Mouse (Mus musculus): ENCODE data around the gene Cib4.

DNA sequence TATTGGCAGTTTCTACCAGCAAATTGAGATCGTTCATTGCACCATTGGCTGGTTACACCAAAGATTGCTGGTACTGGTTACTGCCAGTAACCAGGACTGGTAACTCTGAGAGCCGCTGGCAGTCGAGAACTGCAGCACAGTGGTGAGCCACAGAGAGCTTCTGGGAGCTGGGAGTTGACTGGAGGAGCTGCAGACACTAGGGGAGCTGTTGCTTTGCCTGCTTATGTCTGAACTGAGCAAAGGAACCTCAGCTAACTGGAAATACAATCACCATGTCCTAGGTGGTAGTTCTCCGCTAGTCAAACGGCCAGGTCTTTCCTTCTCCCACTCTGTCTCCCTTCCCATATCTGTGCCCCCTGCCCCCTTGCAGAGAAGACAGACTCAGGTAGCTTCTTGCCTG is 103.4 kb downstream of the Cib4 start:
- TF ChIP-seq CTCF (IDR thresholded peaks at IDR 0.05; ENCODE audit: insufficient read depth, low read depth, low read length): no peak
- no peak for TF ChIP-seq POLR2A (IDR thresholded peaks at IDR 0.05; ENCODE audit: insufficient read depth, low read depth, low read length)

Data from olfactory bulb, adult 2 months (tissue).